Mouse (Mus musculus): ENCODE results near the gene Olfr850.

Gene Olfr850

GRCm38 (mm10) chr9:19478148-19478547, at the start of gene Olfr850:
Gene Olfr850, minus strand, starts transcription at chr9:19478248.
- DNase-seq (ENCODE audit: low spot score), result no peak

- DNase-seq (ENCODE audit: low spot score), result no peak
Measured at GRCm38 (mm10) chr9:19492995-19493394, 14.9 kb upstream of the Olfr850 start, which contains the start of gene Olfr851. Gene Olfr851, plus strand, starts transcription at chr9:19493295.

- no peak for DNase-seq (ENCODE audit: low spot score)
Measured at GRCm38 (mm10) chr9:19439966-19440365, 38.1 kb downstream of the Olfr850 start, which contains the start of gene Olfr849. Gene Olfr849, plus strand, starts transcription at chr9:19440266.

Data from ovary, postnatal 10 days (tissue).